ENCODE assay signal across 8 mouse cellular contexts in genomic region chr14:29722386-29723221, GRCm38 (mm10). TPM values are rescaled to one million over a fixed set of nuclear protein-coding genes. Genes with fewer than 3 reads are reported as not detected.
DNase-seq lines count a peak whose midpoint lies in the region; ATAC-seq and TF ChIP-seq lines count a peak whose summit lies in the region.

No protein-coding gene starts in this region.

- ATAC-seq in hindbrain, embryonic 16.5 days = peak; percentile 73
- peak; percentile 13; the same call in 1 of the 2 replicates for ATAC-seq in liver, embryonic 12.5 days

- H3K4me2 ChIP-seq in hindbrain, embryonic 16.5 days (ENCODE audit: low read length) = peak overlapping the region; percentile 99
- peak overlapping the region; percentile 71 for H3K4me2 ChIP-seq in liver, embryonic 12.5 days

- no peaks in the 10 kb centered on the region for H3K36me3 ChIP-seq in kidney, adult 2 months (ENCODE audit: control insufficient read depth, insufficient read depth, low read length)
- no peaks in the 10 kb centered on the region for H3K36me3 ChIP-seq in forebrain, embryonic 10.5 days (replicated peaks)
- H3K36me3 ChIP-seq in hindbrain, embryonic 16.5 days (ENCODE audit: control insufficient read depth, insufficient read depth, low read length) = no peaks in the 10 kb centered on the region
- no peaks in the 10 kb centered on the region for H3K36me3 ChIP-seq in liver, embryonic 12.5 days

- H3K4me3 ChIP-seq in kidney, adult 2 months (ENCODE audit: insufficient read depth, low read depth, low read length) = peak overlapping the region; percentile 41
- H3K4me3 ChIP-seq in forebrain, embryonic 10.5 days = peak overlapping the region; percentile 82
- peak overlapping the region; percentile 77 for H3K4me3 ChIP-seq in hindbrain, embryonic 16.5 days (ENCODE audit: low read length)
- H3K4me3 ChIP-seq in liver, embryonic 12.5 days = peak overlapping the region; percentile 49

- TF ChIP-seq CTCF in kidney, adult 2 months (conservative IDR thresholded peaks at IDR 0.05; ENCODE audit: insufficient read depth, insufficient read length, low read depth, low read length) = no peak

- H3K27me3 ChIP-seq in kidney, adult 2 months (replicated peaks; ENCODE audit: control insufficient read depth, insufficient read depth, low read length) = peaks cover 10% of the 10 kb centered on the region
- peaks cover 98% of the 10 kb centered on the region for H3K27me3 ChIP-seq in forebrain, embryonic 10.5 days (ENCODE audit: poor library complexity, severe bottlenecking)
- peaks cover 2% of the 10 kb centered on the region; the same call in 1 of the 2 replicates for H3K27me3 ChIP-seq in hindbrain, embryonic 16.5 days (replicated peaks; ENCODE audit: control insufficient read depth, insufficient read depth, low read length)
- H3K27me3 ChIP-seq in liver, embryonic 12.5 days (replicated peaks) = peaks cover 93% of the 10 kb centered on the region

- no peaks in the 10 kb centered on the region for H3K4me1 ChIP-seq in kidney, adult 2 months (ENCODE audit: control insufficient read depth, insufficient read depth, low read length)
- H3K4me1 ChIP-seq in forebrain, embryonic 10.5 days = peaks cover 43% of the 10 kb centered on the region
- H3K4me1 ChIP-seq in hindbrain, embryonic 16.5 days (ENCODE audit: control insufficient read depth, insufficient read depth, low read depth, low read length) = peaks cover 18% of the 10 kb centered on the region
- H3K4me1 ChIP-seq in liver, embryonic 12.5 days = peaks cover 6% of the 10 kb centered on the region; the same call in 1 of the 2 replicates

- no peaks in the 10 kb centered on the region for H3K9me3 ChIP-seq in forebrain, embryonic 10.5 days
- no peaks in the 10 kb centered on the region for H3K9me3 ChIP-seq in hindbrain, embryonic 16.5 days (ENCODE audit: control insufficient read depth, low read length)
- H3K9me3 ChIP-seq in liver, embryonic 12.5 days (replicated peaks) = no peaks in the 10 kb centered on the region

- TF ChIP-seq POLR2A in kidney, adult 2 months (IDR thresholded peaks at IDR 0.05; ENCODE audit: low read depth, low read length) = no peak

- no peak for DNase-seq in kidney, adult 2 months
- no peak for DNase-seq in kidney, adult 18-20 months
- DNase-seq in adrenal gland, postnatal 14 days = peak; percentile 56
- peak; percentile 59 for DNase-seq in forebrain, embryonic 10.5 days (ENCODE audit: extremely low spot score, low spot score)
- DNase-seq in right cerebral cortex, postnatal 10 days (ENCODE audit: low spot score in 2 of 2) = peak; percentile 62 to 71
- DNase-seq in thymus, postnatal 0 days (ENCODE audit: low spot score) = no peak

- WGBS in kidney, adult 2 months = under 1% methylated on average over 76 of the region's 76 CpGs
- under 1% methylated on average over 76 of the region's 76 CpGs for WGBS in forebrain, embryonic 10.5 days
- WGBS in hindbrain, embryonic 16.5 days = under 1% methylated on average over 67 of the region's 76 CpGs
- 2% methylated on average over 75 of the region's 76 CpGs for WGBS in liver, embryonic 12.5 days (ENCODE audit: insufficient replicate concordance)

- no peak overlapping the region for H3K27ac ChIP-seq in kidney, adult 2 months (ENCODE audit: insufficient read depth, low read depth, low read length)
- H3K27ac ChIP-seq in forebrain, embryonic 10.5 days = peak overlapping the region; percentile 86
- peak overlapping the region; percentile 87 for H3K27ac ChIP-seq in hindbrain, embryonic 16.5 days (ENCODE audit: low read depth, low read length)
- H3K27ac ChIP-seq in liver, embryonic 12.5 days = no peak overlapping the region

- peak overlapping the region; percentile 81 for H3K9ac ChIP-seq in hindbrain, embryonic 16.5 days (ENCODE audit: low read depth, low read length)
- 0 out of 2 replicates have a peak overlapping the region, but pooled peaks have one; percentile 2 for H3K9ac ChIP-seq in liver, embryonic 12.5 days

RNA-seq across cellular contexts. Expression of gene Cacna2d3, which starts 0.9 kb away (rescaled TPM):
- 0.14 and 0.22 TPM in 2 replicates for polyA plus RNA-seq in kidney, adult 2 months (2012; rRNA removed)
- total RNA-seq in adrenal gland, postnatal 14 days (2021) = 3.1 and 3.5 TPM in 2 replicates
- polyA plus RNA-seq in forebrain, embryonic 10.5 days (2016; fragmentation: Nextera tagmentation; extraction: Ambion mirVana) = 0.88 and 0.90 TPM in 2 replicates
- polyA plus RNA-seq in hindbrain, embryonic 16.5 days (2015; fragmentation: Nextera tagmentation; extraction: Ambion mirVana) = 32.8 and 43.8 TPM in 2 replicates
- polyA plus RNA-seq in liver, embryonic 12.5 days (2016; fragmentation: Nextera tagmentation; extraction: Ambion mirVana) = 0.39 and 0.48 TPM in 2 replicates
- 0.09 and 0.16 TPM in 2 replicates for polyA plus RNA-seq in thymus, postnatal 0 days (2015; fragmentation: Nextera tagmentation; extraction: Ambion mirVana)

Comparison
In these comparisons a context has a peak if more than half of its experiments do, and no peak if none do; other contexts are left out.
1. DNase-seq: peak in adrenal gland, postnatal 14 days (single experiment), forebrain, embryonic 10.5 days (single experiment) and right cerebral cortex, postnatal 10 days (2 of 2); none in kidney, adult 2 months (single experiment), kidney, adult 18-20 months (single experiment) and thymus, postnatal 0 days (single experiment).
2. H3K27ac ChIP-seq: peak in forebrain, embryonic 10.5 days (single experiment) and hindbrain, embryonic 16.5 days (single experiment); none in kidney, adult 2 months (single experiment) and liver, embryonic 12.5 days (single experiment).
3. RNA of gene Cacna2d3, which starts 0.9 kb away (polyA plus RNA-seq): 32.8 to 43.8 TPM in hindbrain, embryonic 16.5 days; 0.88 to 0.90 TPM in forebrain, embryonic 10.5 days, 0.39 to 0.48 TPM in liver, embryonic 12.5 days, 0.14 to 0.22 TPM in kidney, adult 2 months and 0.09 to 0.16 TPM in thymus, postnatal 0 days; every median in the first group is over 10 times any median in the second.
4. Peak in every context shown above with its lines, with median percentiles within 50 percentile points of each other: H3K4me3 ChIP-seq.